Mouse (Mus musculus): ENCODE data around the gene Igfals.

Gene Igfals

GRCm38 (mm10) chr17:24865776-24866175, at the start of gene Igfals:
Gene Igfals, plus strand, starts transcription at chr17:24865997.
- DNase-seq, result peak; percentile 90 to 92

- no peak for DNase-seq
Observed at GRCm38 (mm10) chr17:24817503-24817902, 48.3 kb upstream of the Igfals start.

GRCm38 (mm10) chr17:24818172-24818571, 47.6 kb upstream of the Igfals start:
- no peak for DNase-seq

GRCm38 (mm10) chr17:24819469-24819868, 46.3 kb upstream of the Igfals start:
- DNase-seq, result no peak

- no peak for DNase-seq
Observed at GRCm38 (mm10) chr17:24821351-24822280, 44.2 kb upstream of the Igfals start.

- no peak for DNase-seq
Observed at GRCm38 (mm10) chr17:24839842-24840241, 26.0 kb upstream of the Igfals start, which contains the start of gene Hagh. Gene Hagh, plus strand, starts transcription at chr17:24840143.

- DNase-seq, result no peak
Observed at GRCm38 (mm10) chr17:24840341-24840740, 25.5 kb upstream of the Igfals start.

GRCm38 (mm10) chr17:24841133-24841532, 24.7 kb upstream of the Igfals start:
- peak; percentile 62 to 78 for DNase-seq

- DNase-seq, result peak in 1 of 2 experiments; percentile 36
Observed at GRCm38 (mm10) chr17:24842631-24843030, 23.2 kb upstream of the Igfals start.

- no peak for DNase-seq
Observed at GRCm38 (mm10) chr17:24844525-24844924, 21.3 kb upstream of the Igfals start.

- DNase-seq, result no peak
Observed at GRCm38 (mm10) chr17:24847386-24847785, 18.4 kb upstream of the Igfals start.

GRCm38 (mm10) chr17:24848600-24849031, 17.2 kb upstream of the Igfals start:
- no peak for DNase-seq

GRCm38 (mm10) chr17:24849733-24850064, 16.1 kb upstream of the Igfals start:
- no peak for DNase-seq

- DNase-seq, result peak; percentile 95 to 97
Observed at GRCm38 (mm10) chr17:24850065-24850772, 15.6 kb upstream of the Igfals start, which contains the start of gene Fahd1. Gene Fahd1, minus strand, starts transcription at chr17:24850364.

GRCm38 (mm10) chr17:24850773-24851127, 15.0 kb upstream of the Igfals start:
- DNase-seq, result no peak

- no peak for DNase-seq
Observed at GRCm38 (mm10) chr17:24851381-24852125, 14.2 kb upstream of the Igfals start.

GRCm38 (mm10) chr17:24855838-24856464, 9.8 kb upstream of the Igfals start:
- no peak for DNase-seq

- no peak for DNase-seq
Observed at GRCm38 (mm10) chr17:24856589-24856988, 9.2 kb upstream of the Igfals start.

- DNase-seq, result no peak
Observed at GRCm38 (mm10) chr17:24857831-24858470, 7.8 kb upstream of the Igfals start.

- peak; percentile 48 to 60 for DNase-seq
Observed at GRCm38 (mm10) chr17:24858967-24859366, 6.8 kb upstream of the Igfals start.

GRCm38 (mm10) chr17:24860076-24860475, 5.7 kb upstream of the Igfals start:
- no peak for DNase-seq

GRCm38 (mm10) chr17:24861785-24862184, 4.0 kb upstream of the Igfals start:
- DNase-seq, result no peak
